ENCODE assay signal across 10 mouse cellular contexts in genomic region chr13:5614186-5614737, GRCm38 (mm10).
DNase-seq lines count a peak whose midpoint lies in the region; ATAC-seq and TF ChIP-seq lines count a peak whose summit lies in the region.
"Had no signal": no experiment of that assay in that cellular context is flagged by ENCODE, and none has a peak within 500 bp of the region (broad histone marks: within the 10 kb centered on the region; RNA-seq: fewer than 3 reads in every experiment).

No protein-coding gene starts in this region.

- no peak overlapping the region for H3K4me3 ChIP-seq in heart, adult 2 months
- no peak overlapping the region for H3K4me3 ChIP-seq in heart, embryonic 10.5 days
- H3K4me3 ChIP-seq in heart, embryonic 15.5 days: no peak overlapping the region
- H3K4me3 ChIP-seq in stomach, postnatal 0 days (ENCODE audit: low read depth, low read length): no peak overlapping the region
- H3K4me3 ChIP-seq: layer of hippocampus, adult 2 months; neural tube, embryonic 12.5 days had no signal

- peak overlapping the region; percentile 90 for H3K27ac ChIP-seq in heart, adult 2 months
- no peak overlapping the region for H3K27ac ChIP-seq in heart, embryonic 10.5 days
- peak overlapping the region; percentile 61 for H3K27ac ChIP-seq in heart, embryonic 15.5 days
- 0 out of 2 replicates have a peak overlapping the region, but pooled peaks have one; percentile 49 for H3K27ac ChIP-seq in stomach, postnatal 0 days (replicated peaks)
- H3K27ac ChIP-seq: layer of hippocampus, adult 2 months; neural tube, embryonic 12.5 days had no signal

- peak in 1 of 2 experiments; percentile 32 for DNase-seq in heart, adult 2 months
- DNase-seq in heart, embryonic 10.5 days (ENCODE audit: low spot score): no peak
- DNase-seq in lung, postnatal 25 days (ENCODE audit: low spot score): peak; percentile 17
- DNase-seq in lung, postnatal 4 days: no peak
- DNase-seq in stomach, postnatal 0 days (ENCODE audit: low spot score): no peak
- no peak for DNase-seq in urinary bladder, postnatal 14 days (ENCODE audit: low spot score)
- DNase-seq in right cerebral cortex, postnatal 36 days (ENCODE audit: low spot score in 2 of 2): no peak

- H3K36me3 ChIP-seq in heart, adult 2 months (ENCODE audit: control insufficient read depth, insufficient read depth, low read length): peaks cover 13% of the 10 kb centered on the region
- no peaks in the 10 kb centered on the region for H3K36me3 ChIP-seq in heart, embryonic 10.5 days
- H3K36me3 ChIP-seq in heart, embryonic 15.5 days: no peaks in the 10 kb centered on the region
- H3K36me3 ChIP-seq in stomach, postnatal 0 days (ENCODE audit: control insufficient read depth, insufficient read depth, low read length): no peaks in the 10 kb centered on the region
- H3K36me3 ChIP-seq: neural tube, embryonic 12.5 days had no signal

- intact Hi-C loops in heart, adult 2 months (cut with DNase I): loop anchor here (1.0 to 5.0 kb wide), 3 partner anchors 22 to 843 kb away; no protein-coding TSS in a partner anchor

- TF ChIP-seq POLR2A in heart, adult 2 months (IDR thresholded peaks at IDR 0.05; ENCODE audit: insufficient read depth, low read depth, low read length): no peak

- peak; percentile 25; the same call in 1 of the 2 replicates for TF ChIP-seq CTCF in heart, adult 2 months (IDR thresholded peaks at IDR 0.05)
- no peak for TF ChIP-seq CTCF in stomach, postnatal 0 days (IDR thresholded peaks at IDR 0.05; ENCODE audit: low read depth)

- H3K9ac ChIP-seq in heart, adult 2 months (ENCODE audit: low read depth, low read length): no peak overlapping the region; the same call in 1 of the 2 replicates
- no peak overlapping the region for H3K9ac ChIP-seq in heart, embryonic 15.5 days
- no peak overlapping the region for H3K9ac ChIP-seq in stomach, postnatal 0 days (ENCODE audit: low read length)
- H3K9ac ChIP-seq: neural tube, embryonic 12.5 days had no signal

- peaks cover 12% of the 10 kb centered on the region for H3K4me1 ChIP-seq in heart, adult 2 months (ENCODE audit: control insufficient read depth, insufficient read depth, low read length)
- H3K4me1 ChIP-seq in heart, embryonic 10.5 days: no peaks in the 10 kb centered on the region
- peaks cover 12% of the 10 kb centered on the region for H3K4me1 ChIP-seq in heart, embryonic 15.5 days (replicated peaks)
- H3K4me1 ChIP-seq in stomach, postnatal 0 days (replicated peaks; ENCODE audit: control insufficient read depth, insufficient read depth): no peaks in the 10 kb centered on the region
- H3K4me1 ChIP-seq: neural tube, embryonic 12.5 days had no signal

- no peaks in the 10 kb centered on the region for H3K27me3 ChIP-seq in heart, adult 2 months (ENCODE audit: control insufficient read depth, insufficient read depth, low read length)
- H3K27me3 ChIP-seq in heart, embryonic 10.5 days (ENCODE audit: insufficient read depth, poor library complexity, severe bottlenecking): no peaks in the 10 kb centered on the region
- no peaks in the 10 kb centered on the region for H3K27me3 ChIP-seq in heart, embryonic 15.5 days
- no peaks in the 10 kb centered on the region for H3K27me3 ChIP-seq in stomach, postnatal 0 days (ENCODE audit: control insufficient read depth, insufficient read depth, low read length)
- H3K27me3 ChIP-seq: neural tube, embryonic 12.5 days had no signal

- no peaks in the 10 kb centered on the region for H3K9me3 ChIP-seq in heart, embryonic 10.5 days
- H3K9me3 ChIP-seq in heart, embryonic 15.5 days (replicated peaks): no peaks in the 10 kb centered on the region
- no peaks in the 10 kb centered on the region for H3K9me3 ChIP-seq in stomach, postnatal 0 days (ENCODE audit: control insufficient read depth, low read length)
- H3K9me3 ChIP-seq: neural tube, embryonic 12.5 days had no signal

- 32% methylated on average over 7 of the region's 7 CpGs for WGBS in heart, adult 2 months
- WGBS in heart, embryonic 10.5 days: 71% methylated on average over 7 of the region's 7 CpGs
- 57% methylated on average over 7 of the region's 7 CpGs for WGBS in heart, embryonic 15.5 days
- 65% methylated on average over 7 of the region's 7 CpGs for WGBS in stomach, postnatal 0 days

- no peak for TF ChIP-seq EP300 in heart, adult 2 months (IDR thresholded peaks at IDR 0.05; ENCODE audit: insufficient read depth, low read depth, low read length)
- no peak for TF ChIP-seq EP300 in stomach, postnatal 0 days (optimal IDR thresholded peaks at IDR 0.05)

- H3K79me2 ChIP-seq in heart, adult 2 months (replicated peaks; ENCODE audit: control insufficient read depth, insufficient read depth, low read length): no peaks in the 10 kb centered on the region

- no peak overlapping the region for H3K4me2 ChIP-seq in heart, embryonic 15.5 days
- H3K4me2 ChIP-seq in stomach, postnatal 0 days (replicated peaks; ENCODE audit: low read depth): no peak overlapping the region
- H3K4me2 ChIP-seq: neural tube, embryonic 12.5 days had no signal

- peak; percentile 39; the same call in 1 of the 2 replicates for ATAC-seq in heart, embryonic 15.5 days (replicated peaks; ENCODE audit: insufficient number of reproducible peaks, insufficient read depth, low FRiP score, low read depth)
- peak; percentile 35; the same call in 1 of the 2 replicates for ATAC-seq in stomach, postnatal 0 days (ENCODE audit: low FRiP score, low TSS enrichment)
